Mouse (Mus musculus) kidney, postnatal 0 days (tissue): ENCODE results near the gene Hsd17b14. TPM values are rescaled to one million over a fixed set of nuclear protein-coding genes. Genes with fewer than 3 reads are reported as not detected.

Experiments used
- ATAC-seq: fragments of 200-750 bp; cut with Nextera tagmentation; replicated peaks from 2 replicates; pipeline ENCODE4 v1.8.0; 2017; ENCODE audit warnings: low read depth, moderate number of reproducible peaks, moderate TSS enrichment, moderate library complexity; ENCODE audit not compliant: low FRiP score
- DNase-seq: peaks from one replicate; pipeline ENCODE4 v3.0.0-alpha.2; 2016; ENCODE audit warnings: low spot score
- H3K27ac ChIP-seq: fragments of 300-500 bp; sonication (generic); 2 replicates; pipeline ENCODE4 v1.5.1; 2014; ENCODE audit warnings: mild to moderate bottlenecking
- H3K27me3 ChIP-seq: fragments of 300-500 bp; sonication (generic); 2 replicates; pipeline ENCODE4 v1.6.1; 2014; ENCODE audit warnings: low read length, mixed read lengths; ENCODE audit not compliant: insufficient read depth
- H3K36me3 ChIP-seq: fragments of 300-500 bp; sonication (generic); 2 replicates; pipeline ENCODE4 v1.6.1; 2014; ENCODE audit warnings: low read length, mixed read lengths; ENCODE audit not compliant: insufficient read depth
- H3K4me1 ChIP-seq: fragments of 300-500 bp; sonication (generic); replicated peaks from 2 replicates; pipeline ENCODE4 v1.6.1; 2014; ENCODE audit warnings: antibody characterized with exemption, low read length, mixed read lengths; ENCODE audit not compliant: insufficient read depth
- H3K4me2 ChIP-seq: fragments of 300-500 bp; sonication (generic); 2 replicates; pipeline ENCODE4 v1.6.1; 2014; ENCODE audit warnings: mild to moderate bottlenecking, low read length, moderate library complexity, mixed read lengths
- H3K4me3 ChIP-seq: fragments of 300-500 bp; sonication (generic); replicated peaks from 2 replicates; pipeline ENCODE4 v1.5.1; 2014; ENCODE audit warnings: low read depth, low read length
- H3K9ac ChIP-seq: fragments of 300-500 bp; sonication (generic); 2 replicates; pipeline ENCODE4 v1.6.1; 2014; ENCODE audit warnings: low read depth, low read length
- H3K9me3 ChIP-seq: fragments of 300-500 bp; sonication (generic); replicated peaks from 2 replicates; pipeline ENCODE4 v1.6.1; 2016; ENCODE audit warnings: low read length, inconsistent platforms, mixed read lengths
- CTCF ChIP-seq: IDR thresholded peaks from 2 replicates; pipeline ENCODE4 v1.5.1; 2016; ENCODE audit warnings: antibody characterized with exemption, low read depth, mild to moderate bottlenecking, moderate library complexity
- WGBS: fragments of 180-500 bp; shearing (Covaris S2); extraction: QIAGEN DNeasy Blood & Tissue Kit; methylation state at CpG from one replicate; pipeline ENCODE4 v1.1.7; 2014; 5-methylcytosine and 5-hydroxymethylcytosine counted together
- polyA plus RNA-seq: library from polyadenylated mRNA; unstranded; fragments of >200 nt; fragmentation: Nextera tagmentation; extraction: Ambion mirVana; gene quantifications from 2 replicates; pipeline ENCODE4 v1.2.1, GENCODE M21; 2015

The Hsd17b14 gene
- polyA plus RNA-seq, 1 experiment from 2014 or later: 20.5 TPM

DNA sequence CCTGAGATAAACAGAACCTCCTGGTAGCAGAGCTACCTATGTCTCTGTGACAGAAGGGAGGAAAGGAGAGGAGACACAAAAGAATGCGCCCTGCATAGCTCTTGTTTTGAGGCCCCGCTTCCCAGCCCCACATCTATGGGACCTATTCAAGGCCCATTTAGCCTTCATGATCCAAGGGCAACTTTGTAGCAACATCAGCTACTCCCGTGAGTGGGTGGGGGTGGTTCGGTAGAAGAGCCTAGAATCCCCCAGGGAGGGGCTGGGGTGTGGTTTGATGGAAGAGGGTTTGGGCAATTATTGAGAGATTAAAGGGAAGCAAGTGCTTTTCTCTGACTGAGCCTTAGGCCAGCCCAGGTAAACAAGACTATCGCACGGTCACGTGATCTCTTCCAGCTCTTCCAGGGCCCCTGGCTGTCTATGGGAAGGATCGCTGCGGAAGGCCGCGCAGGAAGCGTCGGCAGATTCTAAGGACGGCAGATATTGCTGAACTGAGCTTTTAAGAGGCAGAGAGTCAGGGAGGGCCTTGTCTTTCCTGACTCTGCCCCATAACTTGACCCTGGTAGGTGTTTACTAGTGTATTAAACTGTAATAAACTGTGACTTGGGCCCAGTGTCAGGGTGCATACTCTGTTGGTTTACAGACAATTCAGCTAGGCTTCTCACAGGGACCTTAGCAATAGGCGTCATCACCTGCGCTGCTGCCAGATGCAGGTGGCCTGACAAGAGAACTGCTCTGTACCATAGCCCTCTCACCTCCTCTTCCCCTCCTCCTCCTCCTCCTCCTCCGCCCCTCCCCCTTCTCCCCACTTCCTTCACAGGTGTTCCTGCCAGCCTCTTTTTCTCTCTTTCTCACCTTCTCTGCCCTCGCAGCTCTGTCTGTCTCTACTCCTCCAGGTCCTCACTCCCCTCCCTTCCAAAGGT is 44.5 kb downstream of the Hsd17b14 start:
- H3K4me1 ChIP-seq: no peaks in the 10 kb centered on the region; the same call in 1 of the 2 replicates
- no peak overlapping the region for H3K27ac ChIP-seq
- no peaks in the 10 kb centered on the region for H3K27me3 ChIP-seq
- no peak overlapping the region for H3K4me3 ChIP-seq
- ATAC-seq (no peak), DNase-seq (no peak)
- no peak overlapping the region for H3K9ac ChIP-seq
- no peaks in the 10 kb centered on the region for H3K36me3 ChIP-seq
- no peaks in the 10 kb centered on the region for H3K9me3 ChIP-seq
- TF ChIP-seq CTCF: no peak
- no peak overlapping the region for H3K4me2 ChIP-seq
- 50% methylated on average over 18 of the region's 18 CpGs for WGBS

DNA sequence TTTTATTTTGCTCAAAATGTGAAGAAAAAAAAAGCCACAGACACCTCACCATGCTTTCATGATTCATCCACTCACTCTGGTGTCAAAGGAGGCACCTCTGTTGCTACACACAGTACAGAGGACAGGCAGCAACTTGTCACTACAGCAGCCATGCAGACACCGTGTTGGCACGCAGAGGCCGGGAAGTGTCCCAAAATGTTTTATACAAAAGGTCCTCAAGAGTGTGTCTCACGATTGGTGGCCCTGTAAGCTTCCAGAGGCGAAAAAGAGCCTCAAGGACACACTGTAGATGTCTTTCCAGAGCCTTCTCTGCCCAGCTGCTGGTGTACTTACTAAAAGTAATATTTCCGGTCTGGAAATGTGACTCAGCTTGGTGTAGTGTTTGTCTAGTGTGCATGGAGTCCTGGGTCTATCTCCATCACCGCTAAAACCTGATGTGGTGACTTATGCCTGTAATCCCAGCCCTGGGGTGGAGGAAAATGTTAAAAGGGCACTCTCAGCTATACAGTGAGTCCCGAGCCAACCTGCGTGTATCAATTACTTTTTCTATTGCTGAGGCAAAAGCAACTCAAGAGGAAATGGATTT is 51.1 kb downstream of the Hsd17b14 start:
- Histone ChIP-seq H3K9ac (no peak overlapping the region), H3K27ac (no peak overlapping the region), H3K4me2 (no peak overlapping the region), H3K4me1 (no peaks in the 10 kb centered on the region), H3K4me3 (no peak overlapping the region), H3K27me3 (no peaks in the 10 kb centered on the region), H3K9me3 (no peaks in the 10 kb centered on the region), H3K36me3 (no peaks in the 10 kb centered on the region)
- no peak for TF ChIP-seq CTCF
- WGBS: 67% methylated on average over 9 of the region's 9 CpGs
- DNase-seq (no peak), ATAC-seq (no peak)

DNA sequence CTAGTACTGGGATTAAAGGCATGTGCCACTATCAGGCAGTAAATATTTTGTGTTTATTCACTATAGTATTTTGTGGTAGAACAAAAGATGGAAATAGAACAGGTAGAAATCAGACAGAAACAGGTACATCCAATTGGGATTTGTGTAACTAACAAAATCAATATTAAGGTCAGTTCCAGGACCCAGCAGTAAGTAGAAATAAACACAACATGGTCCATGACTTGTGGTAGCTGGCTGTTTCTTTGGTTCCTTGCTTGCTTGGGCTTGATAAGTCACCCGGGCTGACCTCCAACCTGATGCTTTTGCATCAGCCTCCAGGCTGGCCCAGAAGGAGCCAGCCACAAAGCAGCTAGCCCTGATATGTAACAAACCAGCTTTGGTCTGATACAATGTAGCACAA is 54.8 kb downstream of the Hsd17b14 start:
- Histone ChIP-seq H3K9me3 (no peaks in the 10 kb centered on the region), H3K9ac (no peak overlapping the region), H3K4me1 (no peaks in the 10 kb centered on the region), H3K4me2 (no peak overlapping the region), H3K4me3 (no peak overlapping the region), H3K27ac (no peak overlapping the region), H3K27me3 (no peaks in the 10 kb centered on the region), H3K36me3 (no peaks in the 10 kb centered on the region)
- no peak for TF ChIP-seq CTCF
- 69% methylated on average over 1 of the region's 1 CpGs for WGBS
- no peak for ATAC-seq
- DNase-seq: no peak

DNA sequence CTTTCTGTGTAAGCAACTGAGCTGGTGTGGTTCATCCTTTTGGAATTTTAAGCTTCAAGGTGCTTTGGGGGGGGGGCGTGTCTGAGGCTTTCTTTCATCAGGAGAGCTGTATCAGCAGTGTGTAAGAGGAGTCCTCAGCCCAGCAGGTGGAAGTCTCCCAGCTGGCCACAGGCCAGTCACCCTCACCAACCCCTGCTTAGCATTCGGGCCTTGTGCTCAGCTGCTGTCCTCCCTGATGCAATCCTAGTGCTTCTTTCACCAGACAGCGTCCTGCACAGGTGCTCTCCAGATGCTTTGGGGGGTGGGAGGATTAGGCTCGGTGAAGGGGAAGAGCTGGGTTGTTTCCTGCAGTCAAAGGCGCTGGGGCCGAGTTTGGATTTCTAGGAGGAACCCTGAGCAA is 61.6 kb downstream of the Hsd17b14 start:
- Histone ChIP-seq H3K9ac (no peak overlapping the region), H3K4me2 (no peak overlapping the region), H3K4me1 (0 out of 2 replicates have a peak, but pooled peaks cover 10% of the 10 kb centered on the region), H3K27ac (no peak overlapping the region), H3K4me3 (no peak overlapping the region), H3K27me3 (peaks cover 6% of the 10 kb centered on the region; the same call in 1 of the 2 replicates), H3K9me3 (no peaks in the 10 kb centered on the region), H3K36me3 (no peaks in the 10 kb centered on the region)
- 25% methylated on average over 6 of the region's 6 CpGs for WGBS
- ATAC-seq (0 out of 2 replicates have a peak, but pooled peaks have one; percentile 33), DNase-seq (no peak)
- no peak for TF ChIP-seq CTCF

DNA sequence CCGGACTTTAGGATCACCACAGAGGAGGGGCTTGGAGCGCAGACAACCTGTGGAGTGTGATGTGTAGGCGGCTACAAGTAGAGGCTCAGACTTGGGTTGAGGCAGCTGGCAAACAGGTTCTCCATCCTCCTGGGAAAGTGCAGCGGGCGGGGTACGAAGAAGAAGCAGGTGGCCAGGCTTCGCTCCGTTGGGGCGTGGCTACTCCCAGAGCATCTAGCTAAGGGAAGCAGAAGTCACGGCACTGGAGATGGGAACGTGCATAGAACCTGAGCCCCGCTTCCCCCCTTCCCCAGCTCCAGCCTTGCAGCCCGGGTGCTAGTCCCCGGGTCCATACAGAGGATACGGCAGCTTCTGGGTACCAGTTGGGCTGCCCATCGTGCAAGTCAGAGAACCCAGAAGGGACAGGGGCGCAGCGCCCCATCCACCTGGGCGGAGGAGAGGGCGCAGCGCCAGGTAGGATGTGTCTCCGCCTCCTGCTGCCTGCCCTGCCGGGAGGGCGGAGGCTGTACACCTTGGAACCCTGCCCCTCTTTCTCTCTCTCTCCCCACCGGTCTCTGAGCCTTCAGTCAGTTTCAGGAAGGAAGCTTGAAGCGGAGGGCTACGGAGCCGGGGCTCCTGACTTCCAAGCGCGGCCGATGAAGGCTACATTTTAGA is 62.5 kb downstream of the Hsd17b14 start, which contains the start of gene Fut1:
Fut1 (plus strand) TSS at position 248 of the 654 bp plus-strand sequence.
- Histone ChIP-seq H3K9ac (no peak within 1 kb of the TSS), H3K27ac (no peak within 1 kb of the TSS)

More for the DNA sequence above, 62.5 kb downstream of the Hsd17b14 start, which contains the start of gene Fut1:
- Histone ChIP-seq H3K4me1 (0 out of 2 replicates have a peak, but pooled peaks cover 10% of the 10 kb centered on the region), H3K27me3 (peaks cover 6% of the 10 kb centered on the region; the same call in 1 of the 2 replicates), H3K4me3 (0 out of 2 replicates have a peak within 1 kb of the TSS, but pooled peaks have one; percentile 14), H3K9me3 (no peaks in the 10 kb centered on the region), H3K36me3 (no peaks in the 10 kb centered on the region), H3K4me2 (peak within 1 kb of the TSS; percentile 50)
- no peak for TF ChIP-seq CTCF
- 8% methylated on average over 31 of the region's 31 CpGs for WGBS
- DNase-seq: peak; percentile 21
- ATAC-seq: no peak; the same call in 1 of the 2 replicates

Other genes with a start within 250 kb of the Hsd17b14 start
- 14.4 and 15.9 TPM in 2 replicates for gene Trpm4, start 221.1 kb upstream of the Hsd17b14 start, polyA plus RNA-seq
- gene Hrc, start 219.6 kb upstream of the Hsd17b14 start, polyA plus RNA-seq: 0.75 and 1.1 TPM in 2 replicates
- gene Ppfia3, start 187.9 kb upstream of the Hsd17b14 start, polyA plus RNA-seq: 4.3 and 5.4 TPM in 2 replicates
- 1.2 and 1.6 TPM in 2 replicates for gene Lin7b, start 184.3 kb upstream of the Hsd17b14 start, polyA plus RNA-seq
- 148 and 163 TPM in 2 replicates for gene Snrnp70, start 159.2 kb upstream of the Hsd17b14 start, polyA plus RNA-seq
- gene Kcna7, start 149.2 kb upstream of the Hsd17b14 start, polyA plus RNA-seq: 0.05 and 0.06 TPM in 2 replicates
- 1.5 and 1.6 TPM in 2 replicates for gene Ntf5, start 141.2 kb upstream of the Hsd17b14 start, polyA plus RNA-seq
- not detected in 2 replicates for gene Lhb, start 134.1 kb upstream of the Hsd17b14 start, polyA plus RNA-seq
- 26.0 and 26.9 TPM in 2 replicates for gene Gys1, start 120.0 kb upstream of the Hsd17b14 start, polyA plus RNA-seq
- gene Ruvbl2, start 116.8 kb upstream of the Hsd17b14 start, polyA plus RNA-seq: 94.6 and 98.9 TPM in 2 replicates
- 6,674 and 7,026 TPM in 2 replicates for gene Ftl1, start 95.0 kb upstream of the Hsd17b14 start, polyA plus RNA-seq
- gene Bax, start 88.0 kb upstream of the Hsd17b14 start, polyA plus RNA-seq: 183 and 194 TPM in 2 replicates
- 0.93 and 1.1 TPM in 2 replicates for gene Tulp2, start 73.0 kb upstream of the Hsd17b14 start, polyA plus RNA-seq
- not detected in 2 replicates for gene Gm45808, start 68.1 kb upstream of the Hsd17b14 start, polyA plus RNA-seq
- 1.8 TPM in 2 replicates for gene Dhdh, start 66.1 kb upstream of the Hsd17b14 start, polyA plus RNA-seq
- 246 and 265 TPM in 2 replicates for gene Nucb1, start 44.5 kb upstream of the Hsd17b14 start, polyA plus RNA-seq
- 21.4 and 21.9 TPM in 2 replicates for gene Ppp1r15a, start 28.6 kb upstream of the Hsd17b14 start, polyA plus RNA-seq
- 5.1 and 5.8 TPM in 2 replicates for gene Plekha4, start 28.6 kb upstream of the Hsd17b14 start, polyA plus RNA-seq
- gene Bcat2, start 15.3 kb downstream of the Hsd17b14 start, polyA plus RNA-seq: 92.7 and 93.0 TPM in 2 replicates
- 0.12 TPM in 1 of 2 replicates, not detected in the other for gene Fgf21, start 60.6 kb downstream of the Hsd17b14 start, polyA plus RNA-seq
- 0.08 and 0.26 TPM in 2 replicates for gene Fut1, start 62.4 kb downstream of the Hsd17b14 start, polyA plus RNA-seq
- 0.17 and 0.29 TPM in 2 replicates for gene Izumo1, start 66.9 kb downstream of the Hsd17b14 start, polyA plus RNA-seq
- 16.9 and 21.1 TPM in 2 replicates for gene Rasip1, start 72.6 kb downstream of the Hsd17b14 start, polyA plus RNA-seq
- gene Mamstr, start 85.1 kb downstream of the Hsd17b14 start, polyA plus RNA-seq: 3.9 and 4.8 TPM in 2 replicates
- 0.38 TPM in 2 replicates for gene Fut2, start 111.5 kb downstream of the Hsd17b14 start, polyA plus RNA-seq
- 0.18 and 0.23 TPM in 2 replicates for gene Ntn5, start 129.1 kb downstream of the Hsd17b14 start, polyA plus RNA-seq
- gene Sec1, start 139.5 kb downstream of the Hsd17b14 start, polyA plus RNA-seq: 0.13 and 0.32 TPM in 2 replicates
- gene Car11, start 144.9 kb downstream of the Hsd17b14 start, polyA plus RNA-seq: 7.5 and 8.9 TPM in 2 replicates
- 8.4 and 8.6 TPM in 2 replicates for gene Dbp, start 150.2 kb downstream of the Hsd17b14 start, polyA plus RNA-seq
- gene Rpl18, start 160.6 kb downstream of the Hsd17b14 start, polyA plus RNA-seq: 1,049 and 1,142 TPM in 2 replicates
- gene Sphk2, start 163.1 kb downstream of the Hsd17b14 start, polyA plus RNA-seq: 20.8 and 22.3 TPM in 2 replicates
- 0.23 and 0.28 TPM in 2 replicates for gene Fam83e, start 166.3 kb downstream of the Hsd17b14 start, polyA plus RNA-seq
- gene Spaca4, start 170.9 kb downstream of the Hsd17b14 start, polyA plus RNA-seq: not detected in 2 replicates
- 0.59 and 0.91 TPM in 2 replicates for gene Lmtk3, start 228.8 kb downstream of the Hsd17b14 start, polyA plus RNA-seq
- gene Sult2b1, start 229.8 kb downstream of the Hsd17b14 start, polyA plus RNA-seq: 3.7 and 3.9 TPM in 2 replicates